Mouse (Mus musculus): ENCODE data around the gene Ephb1. TPM values are rescaled to one million over a fixed set of nuclear protein-coding genes. Genes with fewer than 3 reads are reported as not detected.

Gene Ephb1
- total and polyA plus RNA-seq, 3 experiments = not detected

DNA sequence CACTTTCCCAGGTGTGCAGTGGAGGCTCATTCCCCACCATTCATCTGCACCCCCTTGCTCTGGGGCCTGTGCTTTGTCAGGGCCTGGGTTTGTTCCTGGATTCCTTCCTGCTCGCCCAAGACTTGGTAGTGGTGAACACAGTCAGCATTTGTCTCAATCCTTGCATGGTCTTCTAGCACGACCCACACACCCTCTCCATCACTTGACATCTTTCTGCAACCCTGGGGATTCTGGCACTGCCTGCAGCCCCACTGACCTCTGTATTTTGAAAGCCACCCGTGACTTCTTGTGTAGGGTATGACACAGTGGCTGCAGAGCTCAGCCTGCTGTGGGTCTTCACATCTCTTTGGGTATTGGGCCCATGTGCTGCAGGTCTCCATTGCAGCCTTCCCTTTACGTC is 435.7 kb downstream of the Ephb1 start:
- Histone ChIP-seq H3K4me1 (ENCODE audit: control insufficient read depth in 1 of 2, insufficient read depth in 2 of 2) (no peaks in the 10 kb centered on the region), H3K36me3 (replicated peaks in 1 of 2; ENCODE audit: control insufficient read depth in 1 of 2, insufficient read depth in 1 of 2, low read length in 1 of 2) (no peaks in the 10 kb centered on the region), H3K79me2 (replicated peaks; ENCODE audit: control insufficient read depth, extremely low read depth, insufficient read depth, poor library complexity, severe bottlenecking) (no peaks in the 10 kb centered on the region), H3K9me3 (replicated peaks; ENCODE audit: low read length) (peaks cover 90% of the 10 kb centered on the region), H3K9ac (ENCODE audit: insufficient read depth, low read depth) (no peak overlapping the region), H3K4me2 (ENCODE audit: insufficient read depth, low read depth, poor library complexity, severe bottlenecking) (no peak overlapping the region), H3K27ac (ENCODE audit: insufficient read depth, low read depth) (no peak overlapping the region), H3K4me3 (replicated peaks in 1 of 3; ENCODE audit: low read depth in 2 of 3, low read length in 2 of 3, poor library complexity in 1 of 3) (no peak overlapping the region), H3K27me3 (replicated peaks) (no peaks in the 10 kb centered on the region)
- dilution Hi-C loops (cut with MboI; ENCODE audit: extremely low pct_ligation_motif_present, extremely low pct_unique_long_range_greater_than_20kb, low sequenced_read_pairs) = no loop called here
- in situ Hi-C loops (cut with MboI; ENCODE audit: low pct_ligation_motif_present, low pct_unique_long_range_greater_than_20kb, low sequenced_read_pairs) = no loop called here
- no peak for DNase-seq (ENCODE audit: extremely low read depth)
- TF ChIP-seq TCF12 (IDR thresholded peaks at IDR 0.05; ENCODE audit: low read depth, low read length) (no peak), TBP (conservative IDR thresholded peaks at IDR 0.05; ENCODE audit: low read depth, low read length) (no peak), RCOR1 (conservative IDR thresholded peaks at IDR 0.05; ENCODE audit: low read depth, low read length) (no peak), MEF2A (IDR thresholded peaks at IDR 0.05; ENCODE audit: borderline replicate concordance, low read depth, low read length) (no peak), MAZ (IDR thresholded peaks at IDR 0.05; ENCODE audit: low read depth, low read length) (no peak), USF1 (IDR thresholded peaks at IDR 0.05; ENCODE audit: low read depth, low read length) (no peak), USF2 (conservative IDR thresholded peaks at IDR 0.05; ENCODE audit: low read depth, low read length) (no peak), MAFK (IDR thresholded peaks at IDR 0.05; ENCODE audit: insufficient replicate concordance, low read length) (no peak), ZKSCAN1 (IDR thresholded peaks at IDR 0.05; ENCODE audit: borderline replicate concordance, low read depth, low read length) (no peak), JUN (IDR thresholded peaks at IDR 0.05; ENCODE audit: insufficient read depth, low read depth, low read length) (no peak), GABPA (IDR thresholded peaks at IDR 0.05; ENCODE audit: insufficient replicate concordance, low read depth, low read length) (no peak), POLR2A (IDR thresholded peaks at IDR 0.05; ENCODE audit: low read depth, low read length) (no peak), ELF1 (IDR thresholded peaks at IDR 0.05; ENCODE audit: low read depth, low read length) (no peak), CHD2 (IDR thresholded peaks at IDR 0.05; ENCODE audit: low read length) (no peak), MYC (IDR thresholded peaks at IDR 0.05; ENCODE audit: low read depth, low read length) (no peak), E2F4 (IDR thresholded peaks at IDR 0.05; ENCODE audit: insufficient replicate concordance, low read depth, low read length) (no peak), CHD1 (IDR thresholded peaks at IDR 0.05; ENCODE audit: low read depth, low read length) (no peak)

DNA sequence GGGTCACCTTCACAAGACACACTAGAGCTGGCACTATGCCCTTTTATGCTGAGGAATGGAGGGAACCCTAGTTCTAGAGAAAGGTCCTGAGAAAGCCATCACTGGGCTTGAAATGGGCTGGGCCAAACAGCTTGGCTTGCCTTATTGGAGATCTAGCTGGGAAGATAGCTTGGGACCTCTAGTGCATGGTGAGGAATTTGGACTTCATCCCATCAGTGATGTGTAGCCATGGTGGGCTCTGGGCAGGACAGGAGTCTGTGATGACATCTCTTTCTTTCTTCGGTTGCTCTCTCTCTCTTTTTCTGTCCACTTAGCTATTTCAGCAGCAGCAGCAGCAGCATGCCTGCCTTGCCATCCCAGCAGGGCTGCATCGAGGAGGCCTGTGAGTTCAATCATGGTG is 439.4 kb downstream of the Ephb1 start:
- no peak overlapping the region for H3K4me3 ChIP-seq (replicated peaks in 1 of 3; ENCODE audit: low read depth in 2 of 3, low read length in 2 of 3, poor library complexity in 1 of 3)
- DNase-seq (ENCODE audit: extremely low read depth) = no peak
- H3K36me3 ChIP-seq (replicated peaks in 1 of 2; ENCODE audit: control insufficient read depth in 1 of 2, insufficient read depth in 1 of 2, low read length in 1 of 2) = no peaks in the 10 kb centered on the region
- no peak overlapping the region for H3K9ac ChIP-seq (ENCODE audit: insufficient read depth, low read depth)
- H3K4me1 ChIP-seq (ENCODE audit: control insufficient read depth in 1 of 2, insufficient read depth in 2 of 2) = no peaks in the 10 kb centered on the region
- dilution Hi-C loops (cut with MboI; ENCODE audit: extremely low pct_ligation_motif_present, extremely low pct_unique_long_range_greater_than_20kb, low sequenced_read_pairs) = no loop called here
- no peak for TF ChIP-seq IRF4 (IDR thresholded peaks at IDR 0.05; ENCODE audit: low read depth, low read length)
- no peak for TF ChIP-seq MAZ (IDR thresholded peaks at IDR 0.05; ENCODE audit: low read depth, low read length)
- TF ChIP-seq TCF12 (IDR thresholded peaks at IDR 0.05; ENCODE audit: low read depth, low read length) = no peak
- no peak for TF ChIP-seq CHD2 (IDR thresholded peaks at IDR 0.05; ENCODE audit: low read length)
- TF ChIP-seq CTCF (conservative IDR thresholded peaks at IDR 0.05 in 1 of 2, IDR thresholded peaks at IDR 0.05 in 1 of 2; ENCODE audit: low read depth in 2 of 2, low read length in 2 of 2) = no peak
- no peak for TF ChIP-seq ETS1 (conservative IDR thresholded peaks at IDR 0.05; ENCODE audit: low read depth, low read length)
- TF ChIP-seq POLR2AphosphoS2 (IDR thresholded peaks at IDR 0.05; ENCODE audit: low read depth, low read length) = no peak
- TF ChIP-seq MXI1 (IDR thresholded peaks at IDR 0.05; ENCODE audit: low read depth, low read length) = no peak
- no peak for TF ChIP-seq JUND (conservative IDR thresholded peaks at IDR 0.05; ENCODE audit: low read depth, low read length)
- no peak for TF ChIP-seq UBTF (IDR thresholded peaks at IDR 0.05; ENCODE audit: low read depth, low read length)
- no peak for TF ChIP-seq NRF1 (IDR thresholded peaks at IDR 0.05; ENCODE audit: low read depth, low read length)
- TF ChIP-seq ELF1 (IDR thresholded peaks at IDR 0.05; ENCODE audit: low read depth, low read length) = no peak
- TF ChIP-seq TBP (conservative IDR thresholded peaks at IDR 0.05; ENCODE audit: low read depth, low read length) = no peak
- TF ChIP-seq CHD1 (IDR thresholded peaks at IDR 0.05; ENCODE audit: low read depth, low read length) = no peak
- no peak for TF ChIP-seq SMC3 (IDR thresholded peaks at IDR 0.05; ENCODE audit: low read depth, low read length)
- no peak for TF ChIP-seq GABPA (IDR thresholded peaks at IDR 0.05; ENCODE audit: insufficient replicate concordance, low read depth, low read length)
- no peak for TF ChIP-seq MAX (IDR thresholded peaks at IDR 0.05; ENCODE audit: low read length)
- TF ChIP-seq HCFC1 (IDR thresholded peaks at IDR 0.05; ENCODE audit: low read depth, low read length) = no peak
- H3K4me2 ChIP-seq (ENCODE audit: insufficient read depth, low read depth, poor library complexity, severe bottlenecking) = no peak overlapping the region
- H3K27ac ChIP-seq (ENCODE audit: insufficient read depth, low read depth) = no peak overlapping the region
- no peaks in the 10 kb centered on the region for H3K27me3 ChIP-seq (replicated peaks)
- H3K79me2 ChIP-seq (replicated peaks; ENCODE audit: control insufficient read depth, extremely low read depth, insufficient read depth, poor library complexity, severe bottlenecking) = no peaks in the 10 kb centered on the region
- in situ Hi-C loops (cut with MboI; ENCODE audit: low pct_ligation_motif_present, low pct_unique_long_range_greater_than_20kb, low sequenced_read_pairs) = no loop called here
- peaks cover 81% of the 10 kb centered on the region for H3K9me3 ChIP-seq (replicated peaks; ENCODE audit: low read length)

Measured in CH12.LX (cell line).